Comparison of ENCODE assay signal across 8 mouse cellular contexts in the genomic region with DNA sequence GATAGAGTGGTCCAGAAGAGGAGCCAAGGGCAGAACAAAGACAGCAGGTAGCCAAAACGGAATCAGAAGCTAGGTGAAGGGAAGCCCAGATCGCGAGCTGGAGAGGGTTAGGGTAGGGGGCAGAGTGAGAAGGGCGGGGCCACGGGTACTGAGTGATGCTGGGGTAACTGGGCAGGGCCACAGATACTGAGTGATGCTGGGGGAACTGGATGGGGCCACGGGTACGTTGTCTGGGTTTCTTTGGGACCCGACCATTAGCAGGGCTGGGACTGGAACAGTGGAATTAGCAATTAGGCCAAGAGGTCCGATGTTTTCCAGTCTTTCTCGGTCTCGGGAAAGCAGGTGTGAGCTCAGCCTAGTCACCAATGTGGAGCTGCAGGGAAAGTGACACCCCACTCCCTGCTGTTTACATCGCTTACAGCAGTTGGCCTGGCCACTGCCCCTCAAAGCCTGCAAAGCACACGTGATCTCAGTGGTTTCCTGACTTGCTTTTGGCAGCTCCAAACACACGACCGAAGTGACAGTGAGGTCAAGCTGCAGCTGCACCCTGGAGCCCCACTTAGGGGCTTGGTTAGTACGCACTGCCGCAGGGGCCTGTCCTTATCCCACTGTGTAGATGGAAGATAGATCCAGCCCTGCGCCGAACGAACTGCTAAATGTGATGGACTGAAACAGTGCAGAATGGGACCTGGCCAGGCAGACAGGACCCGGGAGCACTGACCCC. TPM values are rescaled to one million over a fixed set of nuclear protein-coding genes. Genes with fewer than 3 reads are reported as not detected.
A peak's percentile ranks its signal among the peaks of the same experiment; 100 is the strongest.
DNase-seq lines count a peak whose midpoint lies in the region; ATAC-seq and TF ChIP-seq lines count a peak whose summit lies in the region.

No protein-coding gene starts in this region.

- ATAC-seq in heart, postnatal 0 days (ENCODE audit: insufficient read depth, low read depth) = 0 out of 2 replicates have a peak, but pooled peaks have one; percentile 5
- ATAC-seq in liver, embryonic 14.5 days (ENCODE audit: insufficient read depth) = peak; percentile 11; the same call in 1 of the 2 replicates
- ATAC-seq in activated CD4-positive, CD25-positive, alpha-beta regulatory T cell, adult 4 months = no peak

- TF ChIP-seq CTCF in heart, postnatal 0 days (IDR thresholded peaks at IDR 0.05; ENCODE audit: low read depth) = no peak
- TF ChIP-seq CTCF in liver, embryonic 14.5 days (IDR thresholded peaks at IDR 0.05; ENCODE audit: low read depth) = no peak

- no peaks in the 10 kb centered on the region for H3K27me3 ChIP-seq in heart, postnatal 0 days (ENCODE audit: control insufficient read depth, insufficient read depth, low read length)
- no peaks in the 10 kb centered on the region for H3K27me3 ChIP-seq in liver, embryonic 14.5 days (ENCODE audit: control insufficient read depth, insufficient read depth, low read length)

- no peak for TF ChIP-seq EP300 in heart, postnatal 0 days (IDR thresholded peaks at IDR 0.05; ENCODE audit: low read depth)
- no peak for TF ChIP-seq EP300 in liver, embryonic 14.5 days (IDR thresholded peaks at IDR 0.05; ENCODE audit: low read depth)

- no peak overlapping the region for H3K4me3 ChIP-seq in heart, postnatal 0 days (ENCODE audit: low read depth, low read length)
- H3K4me3 ChIP-seq in liver, embryonic 14.5 days (ENCODE audit: insufficient read depth in 1 of 2, low read depth in 2 of 2, low read length in 2 of 2) = no peak overlapping the region

- H3K9me3 ChIP-seq in heart, postnatal 0 days (replicated peaks; ENCODE audit: control insufficient read depth, low read length) = no peaks in the 10 kb centered on the region
- H3K9me3 ChIP-seq in liver, embryonic 14.5 days (ENCODE audit: control insufficient read depth, low read length) = no peaks in the 10 kb centered on the region

- peak; percentile 51 to 59 for DNase-seq in spleen, postnatal 36 days (ENCODE audit: low spot score in 2 of 2)
- no peak for DNase-seq in spleen, adult 12 weeks (ENCODE audit: low spot score)
- no peak for DNase-seq in heart, postnatal 0 days (ENCODE audit: low spot score)
- DNase-seq in liver, embryonic 14.5 days (ENCODE audit: low read depth in 3 of 3, low spot score in 3 of 3) = no peak
- DNase-seq in thymus, postnatal 14 days = peak; percentile 79
- DNase-seq in urinary bladder, adult 2 months (ENCODE audit: low spot score) = no peak
- DNase-seq in right cerebral cortex, adult 2 months (ENCODE audit: low spot score in 2 of 2) = no peak

- H3K36me3 ChIP-seq in heart, postnatal 0 days (replicated peaks; ENCODE audit: control insufficient read depth, insufficient read depth, low read length) = peaks cover 25% of the 10 kb centered on the region
- H3K36me3 ChIP-seq in liver, embryonic 14.5 days (replicated peaks; ENCODE audit: control insufficient read depth, insufficient read depth, low read depth) = no peaks in the 10 kb centered on the region

- H3K4me2 ChIP-seq in heart, postnatal 0 days (ENCODE audit: low read depth, low read length) = peak overlapping the region; percentile 14; the same call in 1 of the 2 replicates
- peak overlapping the region; percentile 53 for H3K4me2 ChIP-seq in liver, embryonic 14.5 days (ENCODE audit: low read depth)

- H3K9ac ChIP-seq in heart, postnatal 0 days (replicated peaks; ENCODE audit: low read depth, low read length) = no peak overlapping the region
- peak overlapping the region; percentile 38; the same call in 1 of the 2 replicates for H3K9ac ChIP-seq in liver, embryonic 14.5 days (replicated peaks)

- WGBS in heart, postnatal 0 days = 51% methylated on average over 21 of the region's 21 CpGs
- WGBS in liver, embryonic 14.5 days (ENCODE audit: insufficient replicate concordance) = 24% methylated on average over 21 of the region's 21 CpGs

- H3K27ac ChIP-seq in heart, postnatal 0 days (ENCODE audit: low read depth) = peak overlapping the region; percentile 52; the same call in 1 of the 2 replicates
- peak overlapping the region; percentile 63 for H3K27ac ChIP-seq in liver, embryonic 14.5 days

- H3K4me1 ChIP-seq in heart, postnatal 0 days (ENCODE audit: control insufficient read depth, insufficient read depth) = peaks cover 29% of the 10 kb centered on the region
- H3K4me1 ChIP-seq in liver, embryonic 14.5 days (replicated peaks; ENCODE audit: control insufficient read depth in 2 of 2, insufficient read depth in 2 of 2, low read length in 1 of 2) = peaks cover 21 to 39% of the 10 kb centered on the region in 2 experiments

RNA-seq across cellular contexts. Expression of a gene that starts 4.5 kb away (rescaled TPM):
- total RNA-seq in heart, postnatal 0 days (2014; rRNA removed; ENCODE audit: low replicate concordance) = 21.2 and 31.4 TPM in 2 replicates
- polyA plus RNA-seq in heart, postnatal 0 days (2015; fragmentation: Nextera tagmentation; extraction: Ambion mirVana) = 22.9 and 25.2 TPM in 2 replicates
- polyA plus RNA-seq in liver, embryonic 14.5 days (2012; rRNA removed) = 4.0 and 4.1 TPM in 2 replicates
- polyA plus RNA-seq in liver, embryonic 14.5 days (2014; fragmentation: Nextera tagmentation; extraction: Ambion mirVana) = 8.2 and 9.9 TPM in 2 replicates
- polyA plus RNA-seq in urinary bladder, adult 2 months (2012; rRNA removed) = 20.4 and 25.4 TPM in 2 replicates
- polyA plus RNA-seq in activated CD4-positive, CD25-positive, alpha-beta regulatory T cell, adult 4 months (2017; shearing (Covaris generic)) = 10 to 100 TPM; 16.7 to 17.4 TPM

RNA-seq across cellular contexts. Expression of a gene that starts 44.5 kb away (rescaled TPM):
- total RNA-seq in heart, postnatal 0 days (2014; rRNA removed; ENCODE audit: low replicate concordance) = 29.2 and 37.6 TPM in 2 replicates
- 6.0 and 6.3 TPM in 2 replicates for polyA plus RNA-seq in heart, postnatal 0 days (2015; fragmentation: Nextera tagmentation; extraction: Ambion mirVana)
- 9.1 and 9.2 TPM in 2 replicates for polyA plus RNA-seq in liver, embryonic 14.5 days (2012; rRNA removed)
- polyA plus RNA-seq in liver, embryonic 14.5 days (2014; fragmentation: Nextera tagmentation; extraction: Ambion mirVana) = 7.0 and 7.7 TPM in 2 replicates
- 24.7 and 29.1 TPM in 2 replicates for polyA plus RNA-seq in urinary bladder, adult 2 months (2012; rRNA removed)
- 10 to 100 TPM in 1 of 2 experiments, 1 to 10 TPM in 1; 6.0 to 12.9 TPM for polyA plus RNA-seq in activated CD4-positive, CD25-positive, alpha-beta regulatory T cell, adult 4 months (2017; shearing (Covaris generic))

RNA-seq across cellular contexts. Expression of a gene that starts 44.7 kb away (rescaled TPM):
- total RNA-seq in heart, postnatal 0 days (2014; rRNA removed; ENCODE audit: low replicate concordance) = 14.7 and 16.3 TPM in 2 replicates
- polyA plus RNA-seq in heart, postnatal 0 days (2015; fragmentation: Nextera tagmentation; extraction: Ambion mirVana) = 3.5 and 4.3 TPM in 2 replicates
- polyA plus RNA-seq in liver, embryonic 14.5 days (2012; rRNA removed) = 2.4 and 2.7 TPM in 2 replicates
- polyA plus RNA-seq in liver, embryonic 14.5 days (2014; fragmentation: Nextera tagmentation; extraction: Ambion mirVana) = 0.66 and 1.0 TPM in 2 replicates
- polyA plus RNA-seq in urinary bladder, adult 2 months (2012; rRNA removed) = 8.5 and 9.6 TPM in 2 replicates
- polyA plus RNA-seq in activated CD4-positive, CD25-positive, alpha-beta regulatory T cell, adult 4 months (2017; shearing (Covaris generic)) = 1 to 10 TPM; 2.4 to 3.3 TPM

RNA-seq across cellular contexts. Expression of a gene that starts 46.8 kb away (rescaled TPM):
- total RNA-seq in heart, postnatal 0 days (2014; rRNA removed; ENCODE audit: low replicate concordance) = 6.1 and 6.7 TPM in 2 replicates
- polyA plus RNA-seq in heart, postnatal 0 days (2015; fragmentation: Nextera tagmentation; extraction: Ambion mirVana) = 36.2 and 40.1 TPM in 2 replicates
- polyA plus RNA-seq in liver, embryonic 14.5 days (2012; rRNA removed) = 7.5 and 9.4 TPM in 2 replicates
- 17.7 and 19.1 TPM in 2 replicates for polyA plus RNA-seq in liver, embryonic 14.5 days (2014; fragmentation: Nextera tagmentation; extraction: Ambion mirVana)
- 25.3 and 28.7 TPM in 2 replicates for polyA plus RNA-seq in urinary bladder, adult 2 months (2012; rRNA removed)
- 10 to 100 TPM; 39.2 to 48.2 TPM for polyA plus RNA-seq in activated CD4-positive, CD25-positive, alpha-beta regulatory T cell, adult 4 months (2017; shearing (Covaris generic))

RNA-seq across cellular contexts. Expression of a gene that starts 47.2 kb away (rescaled TPM):
- total RNA-seq in heart, postnatal 0 days (2014; rRNA removed; ENCODE audit: low replicate concordance) = not detected in 2 replicates
- 0.01 and 0.03 TPM in 2 replicates for polyA plus RNA-seq in heart, postnatal 0 days (2015; fragmentation: Nextera tagmentation; extraction: Ambion mirVana)
- polyA plus RNA-seq in liver, embryonic 14.5 days (2012; rRNA removed) = 0.16 and 0.22 TPM in 2 replicates
- 0.04 and 0.05 TPM in 2 replicates for polyA plus RNA-seq in liver, embryonic 14.5 days (2014; fragmentation: Nextera tagmentation; extraction: Ambion mirVana)
- 0.01 and 0.04 TPM in 2 replicates for polyA plus RNA-seq in urinary bladder, adult 2 months (2012; rRNA removed)
- under 1 TPM in 1 of 2 experiments, not detected in 1; 0.11 TPM for polyA plus RNA-seq in activated CD4-positive, CD25-positive, alpha-beta regulatory T cell, adult 4 months (2017; shearing (Covaris generic))

Comparison
In these comparisons a context has a peak if more than half of its experiments do, and no peak if none do; other contexts are left out.
1. DNase-seq: peak in spleen, postnatal 36 days (2 of 2) and thymus, postnatal 14 days (single experiment); none in spleen, adult 12 weeks (single experiment), heart, postnatal 0 days (single experiment), liver, embryonic 14.5 days (0 of 3), urinary bladder, adult 2 months (single experiment) and right cerebral cortex, adult 2 months (0 of 2).